Mouse (Mus musculus): ENCODE measurements around the gene Irs2. TPM values are rescaled to one million over a fixed set of nuclear protein-coding genes. Genes with fewer than 3 reads are reported as not detected.

Gene Irs2
- 150 TPM for total RNA-seq (2023)

DNA sequence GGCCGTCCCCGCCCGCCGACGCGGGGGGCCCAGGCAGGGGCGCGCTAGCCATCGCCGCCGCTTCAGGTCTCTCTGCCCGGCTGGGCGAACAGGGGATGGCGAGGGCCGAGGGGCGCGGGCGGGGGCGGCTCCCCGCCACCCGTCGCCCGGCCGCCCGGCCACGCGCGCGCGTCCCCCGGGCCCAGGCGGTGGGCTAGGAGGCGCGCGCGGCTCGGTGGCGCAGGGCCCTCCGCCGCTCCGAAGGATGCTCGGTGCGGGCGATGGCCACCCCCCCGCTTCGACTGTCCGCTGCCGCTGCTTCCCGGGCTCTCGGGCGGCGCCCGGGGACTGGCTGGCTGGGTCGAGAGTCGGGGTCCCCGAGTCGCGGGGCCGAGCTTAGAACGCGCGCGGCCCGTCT is at the start of gene Irs2:
TSS of gene Irs2 (minus strand) at position 80 of the 397 bp plus-strand sequence.

Measured in CD4-positive naive resting alpha-beta T cell, adult 57 days (primary cell).